Mouse (Mus musculus) testis, adult 2 months (tissue): Measurements from ENCODE around the gene Rgl2. TPM values are rescaled to one million over a fixed set of nuclear protein-coding genes. Genes with fewer than 3 reads are reported as not detected.
"Not testable (repeated sequence)": the region's sequence is repeated elsewhere in the genome, so short reads cannot be mapped to it uniquely, and the experiment has no call there.

Experiments used
- H3K27ac ChIP-seq: fragments of 200-500 bp; 2 replicates; pipeline ENCODE4 v1.5.1; 2012; ENCODE audit warnings: low read depth, low read length; ENCODE audit not compliant: control insufficient read depth, insufficient read depth
- H3K27me3 ChIP-seq: fragments of 200-500 bp; 2 replicates; pipeline ENCODE4 v1.6.1; 2012; ENCODE audit warnings: mild to moderate bottlenecking, low read length, moderate library complexity; ENCODE audit not compliant: control insufficient read depth, insufficient read depth
- H3K36me3 ChIP-seq: fragments of 200-500 bp; 2 replicates; pipeline ENCODE4 v1.6.1; 2012; ENCODE audit warnings: mild to moderate bottlenecking, low read length; ENCODE audit not compliant: control insufficient read depth, insufficient read depth
- H3K4me1 ChIP-seq: fragments of 200-500 bp; 2 replicates; pipeline ENCODE4 v1.6.1; 2012; ENCODE audit warnings: low read length; ENCODE audit not compliant: control insufficient read depth, insufficient read depth
- H3K4me3 ChIP-seq: fragments of 200-500 bp; 2 replicates; pipeline ENCODE4 v1.5.1; 2012; ENCODE audit warnings: low read depth, mild to moderate bottlenecking, low read length, moderate library complexity, mixed read lengths; ENCODE audit not compliant: control insufficient read depth
- CTCF ChIP-seq: fragments of 200-500 bp; IDR thresholded peaks from 2 replicates; pipeline ENCODE4 v1.5.1; 2012; ENCODE audit warnings: low read depth, mild to moderate bottlenecking, inconsistent platforms, low read length, moderate library complexity; ENCODE audit not compliant: control insufficient read depth, insufficient read depth, insufficient replicate concordance
- polyA plus RNA-seq: library from polyadenylated mRNA; depleted of rRNA; stranded (reverse); fragments of >200 nt; gene quantifications from 2 replicates; pipeline ENCODE4 v1.2.3, GENCODE M21; 2012; rRNA removed

Rgl2 gene
- polyA plus RNA-seq, 1 experiment = 93.0 TPM

DNA sequence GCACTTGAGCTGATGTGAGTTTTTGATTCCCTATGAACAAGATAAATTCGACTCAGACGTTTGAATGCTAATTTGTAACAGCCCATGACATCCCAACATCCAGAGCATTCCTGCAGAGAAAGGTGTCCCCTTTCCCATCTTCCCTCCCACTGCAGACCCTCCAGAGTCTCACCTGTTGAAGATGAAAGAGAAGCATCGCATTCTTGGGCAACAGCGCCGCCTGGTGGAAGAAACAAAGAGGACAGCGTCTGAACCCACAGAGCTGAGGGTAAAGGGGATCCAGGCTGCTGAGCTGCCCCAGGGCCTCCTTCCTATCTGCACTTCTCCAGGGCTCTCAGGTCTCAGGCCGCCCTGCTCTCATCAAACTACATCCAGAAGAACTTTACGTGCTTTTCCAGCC is 52.8 kb downstream of the Rgl2 start:
- H3K27me3 ChIP-seq, H3K4me3 ChIP-seq, H3K36me3 ChIP-seq, H3K27ac ChIP-seq, H3K4me1 ChIP-seq: not testable (repeated sequence)
- peak; percentile 68; the same call in 1 of the 2 replicates for TF ChIP-seq CTCF

Other genes with a start within 250 kb of the Rgl2 start
- 75.6 and 92.2 TPM in 2 replicates for gene Hnrnpm, start 242.7 kb upstream of the Rgl2 start, polyA plus RNA-seq
- 92.4 and 96.3 TPM in 2 replicates for gene March2, start 210.9 kb upstream of the Rgl2 start, polyA plus RNA-seq
- gene Rab11b, start 169.0 kb upstream of the Rgl2 start, polyA plus RNA-seq = 184 and 196 TPM in 2 replicates
- gene Angptl4, start 147.7 kb upstream of the Rgl2 start, polyA plus RNA-seq = 3.3 and 4.3 TPM in 2 replicates
- 146 and 156 TPM in 2 replicates for gene Kank3, start 119.0 kb upstream of the Rgl2 start, polyA plus RNA-seq
- 716 and 819 TPM in 2 replicates for gene Rps28, start 105.0 kb upstream of the Rgl2 start, polyA plus RNA-seq
- gene Ndufa7, start 105.0 kb upstream of the Rgl2 start, polyA plus RNA-seq = 601 and 663 TPM in 2 replicates
- 264 and 291 TPM in 2 replicates for gene Cd320, start 86.5 kb upstream of the Rgl2 start, polyA plus RNA-seq
- not detected in 2 replicates for gene Gm7029, start 55.7 kb upstream of the Rgl2 start, polyA plus RNA-seq
- gene Kifc1, start 38.9 kb upstream of the Rgl2 start, polyA plus RNA-seq = 7.7 and 8.6 TPM in 2 replicates
- gene Platr17, start 24.4 kb upstream of the Rgl2 start, polyA plus RNA-seq = not detected in 2 replicates
- gene Daxx, start 20.1 kb upstream of the Rgl2 start, polyA plus RNA-seq = 157 and 183 TPM in 2 replicates
- gene Tapbp, start 13.6 kb upstream of the Rgl2 start, polyA plus RNA-seq = 71.7 and 80.8 TPM in 2 replicates
- 65.0 and 66.5 TPM in 2 replicates for gene Zbtb22, start 13.6 kb upstream of the Rgl2 start, polyA plus RNA-seq
- gene Pfdn6, start 10.8 kb downstream of the Rgl2 start, polyA plus RNA-seq = 54.8 and 58.7 TPM in 2 replicates
- 25.1 and 25.4 TPM in 2 replicates for gene Wdr46, start 11.1 kb downstream of the Rgl2 start, polyA plus RNA-seq
- gene B3galt4, start 21.9 kb downstream of the Rgl2 start, polyA plus RNA-seq = 9.1 and 10.4 TPM in 2 replicates
- 45.7 and 48.5 TPM in 2 replicates for gene Vps52, start 26.3 kb downstream of the Rgl2 start, polyA plus RNA-seq
- 212 and 239 TPM in 2 replicates for gene Rps18, start 26.5 kb downstream of the Rgl2 start, polyA plus RNA-seq
- gene H2-K1, start 70.8 kb downstream of the Rgl2 start, polyA plus RNA-seq = 276 and 298 TPM in 2 replicates
- 27.8 and 31.4 TPM in 2 replicates for gene Ring1, start 95.1 kb downstream of the Rgl2 start, polyA plus RNA-seq
- gene H2-Ke6, start 98.5 kb downstream of the Rgl2 start, polyA plus RNA-seq = 24.5 and 25.0 TPM in 2 replicates
- 33.4 and 36.3 TPM in 2 replicates for gene Slc39a7, start 102.1 kb downstream of the Rgl2 start, polyA plus RNA-seq
- gene Rxrb, start 102.3 kb downstream of the Rgl2 start, polyA plus RNA-seq = 25.5 and 28.0 TPM in 2 replicates
- gene Col11a2, start 109.9 kb downstream of the Rgl2 start, polyA plus RNA-seq = 2.4 and 2.8 TPM in 2 replicates
- gene H2-Oa, start 162.8 kb downstream of the Rgl2 start, polyA plus RNA-seq = 0.10 and 0.22 TPM in 2 replicates
- gene H2-DMa, start 190.0 kb downstream of the Rgl2 start, polyA plus RNA-seq = 33.8 and 40.7 TPM in 2 replicates
- 164 and 178 TPM in 2 replicates for gene Brd2, start 193.1 kb downstream of the Rgl2 start, polyA plus RNA-seq
- gene H2-DMb2, start 213.8 kb downstream of the Rgl2 start, polyA plus RNA-seq = 0.27 and 0.41 TPM in 2 replicates
- 8.0 and 9.5 TPM in 2 replicates for gene H2-DMb1, start 223.5 kb downstream of the Rgl2 start, polyA plus RNA-seq